Mouse (Mus musculus) liver, embryonic 14.5 days (tissue): ENCODE measurements at regions not wholly inside any gene's neighbourhood (a gene's known extent, or its start where the extent isn't known, plus 50 kb on each side); places are given as distances from the start of the nearest gene placed in this dataset.

Experiments
- ATAC-seq: fragments of 200-750 bp; cut with Nextera tagmentation; 2 replicates; pipeline ENCODE4 v1.8.0; 2017; ENCODE audit warnings: moderate number of reproducible peaks, mild to moderate bottlenecking, moderate library complexity; ENCODE audit not compliant: insufficient read depth
- DNase-seq, 3 experiments: peaks; one replicate each; pipeline ENCODE4 v3.0.0-alpha.2; 2012 to 2013; ENCODE audit warnings: low read depth in 3 of 3, low spot score in 3 of 3
- H3K27ac ChIP-seq: fragments of 300-500 bp; sonication (generic); 2 replicates; pipeline ENCODE4 v1.5.1; 2014; ENCODE audit warnings: moderate library complexity, mild to moderate bottlenecking, control low read depth, inconsistent platforms
- H3K27me3 ChIP-seq: fragments of 300-500 bp; sonication (generic); 2 replicates; pipeline ENCODE4 v1.6.1; 2014; ENCODE audit warnings: mild to moderate bottlenecking, low read length, moderate library complexity; ENCODE audit not compliant: control insufficient read depth, insufficient read depth
- H3K36me3 ChIP-seq: fragments of 300-500 bp; sonication (generic); replicated peaks from 2 replicates; pipeline ENCODE4 v1.6.1; 2014; ENCODE audit warnings: low read depth; ENCODE audit not compliant: control insufficient read depth, insufficient read depth
- H3K4me1 ChIP-seq, 2 experiments: fragments of 200-500 bp in 1 of 2; fragments of 300-500 bp in 1 of 2; sonication (generic) in 1 of 2; replicated peaks; 2 replicates each; pipeline ENCODE4 v1.6.1; 2012 to 2014; ENCODE audit warnings: antibody characterized with exemption in 1 of 2, inconsistent platforms in 1 of 2, low read length in 1 of 2; ENCODE audit not compliant: control insufficient read depth in 2 of 2, insufficient read depth in 2 of 2
- H3K4me2 ChIP-seq: fragments of 300-500 bp; sonication (generic); 2 replicates; pipeline ENCODE4 v1.6.1; 2014; ENCODE audit warnings: low read depth, mild to moderate bottlenecking, control low read depth, moderate library complexity
- H3K4me3 ChIP-seq, 2 experiments: fragments of 200-500 bp in 1 of 2; fragments of 300-500 bp in 1 of 2; sonication (generic) in 1 of 2; 2 replicates each; pipeline ENCODE4 v1.5.1; 2012 to 2014; ENCODE audit warnings: low read depth in 2 of 2, low read length in 2 of 2, mild to moderate bottlenecking in 2 of 2, control low read depth in 1 of 2, inconsistent platforms in 1 of 2, moderate library complexity in 1 of 2; ENCODE audit not compliant: insufficient read depth in 1 of 2
- H3K9ac ChIP-seq: fragments of 300-500 bp; sonication (generic); replicated peaks from 2 replicates; pipeline ENCODE4 v1.6.1; 2014; ENCODE audit warnings: mild to moderate bottlenecking, control low read depth, moderate library complexity
- H3K9me3 ChIP-seq: fragments of 300-500 bp; sonication (generic); 2 replicates; pipeline ENCODE4 v1.6.1; 2016; ENCODE audit warnings: low read length, mixed read lengths; ENCODE audit not compliant: control insufficient read depth
- CTCF ChIP-seq: IDR thresholded peaks from 2 replicates; pipeline ENCODE4 v1.5.1; 2016; ENCODE audit warnings: antibody characterized with exemption, low read depth, control low read depth
- EP300 ChIP-seq: IDR thresholded peaks from 2 replicates; pipeline ENCODE4 v1.6.1; 2016; ENCODE audit warnings: antibody characterized with exemption, low read depth
- WGBS: fragments of 180-500 bp; shearing (Covaris S2); extraction: QIAGEN DNeasy Blood & Tissue Kit; methylation state at CpG from one replicate; pipeline ENCODE4 v1.1.7; 2014; ENCODE audit not compliant: insufficient replicate concordance; 5-methylcytosine and 5-hydroxymethylcytosine counted together

DNA sequence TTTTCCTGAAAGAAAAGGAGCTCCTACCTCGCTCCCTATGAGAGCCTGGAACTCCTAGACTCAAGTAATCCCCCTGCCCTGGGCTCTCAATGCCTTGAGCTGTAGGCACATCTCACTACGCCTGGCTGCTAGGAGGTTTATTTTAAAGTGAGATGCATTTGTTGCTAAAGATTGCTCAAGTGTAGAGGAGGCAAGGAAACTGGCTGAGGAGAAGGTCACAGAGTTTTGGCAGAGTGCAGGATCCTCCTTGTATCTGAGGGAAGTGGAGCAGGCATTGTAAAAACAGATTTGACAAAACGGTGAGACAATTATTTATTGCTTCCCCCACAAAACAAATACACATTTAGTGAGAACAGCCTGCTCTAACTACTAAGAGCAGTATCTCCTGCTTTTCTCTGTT, 228.7 kb downstream of the Gm5426 start:
- Histone ChIP-seq H3K4me2 (no peak overlapping the region), H3K9me3 (no peaks in the 10 kb centered on the region), H3K9ac (no peak overlapping the region), H3K4me3 (no peak overlapping the region), H3K4me1 (0 out of 4 replicates have a peak, but pooled peaks cover 0 to 2% of the 10 kb centered on the region in 2 experiments), H3K27me3 (no peaks in the 10 kb centered on the region), H3K27ac (no peak overlapping the region), H3K36me3 (no peaks in the 10 kb centered on the region)
- TF ChIP-seq EP300, result no peak
- no peak for TF ChIP-seq CTCF
- ATAC-seq (no peak), DNase-seq (no peak)
- WGBS, result 39% methylated on average over 3 of the region's 3 CpGs

DNA sequence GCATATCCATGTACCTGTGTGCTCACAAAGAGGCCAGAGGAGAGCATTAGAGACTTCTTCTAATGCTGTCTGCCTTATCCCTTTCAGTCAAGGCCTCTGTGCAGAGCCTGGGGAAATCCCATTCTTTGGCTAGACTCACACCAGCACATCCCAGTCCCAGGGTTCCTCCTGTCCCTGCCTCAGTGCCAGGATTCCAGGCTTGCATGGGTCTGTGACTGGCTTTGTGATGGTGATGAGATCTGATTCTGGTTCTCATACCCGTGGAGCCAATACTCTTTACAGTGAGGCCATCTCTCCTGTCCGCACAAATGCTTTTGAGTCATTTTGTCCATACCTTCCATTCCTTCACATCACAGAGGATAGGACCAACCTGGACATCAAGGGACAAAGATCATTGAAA, 230.5 kb downstream of the Gm5426 start:
- no peak overlapping the region for H3K27ac ChIP-seq
- H3K9me3 ChIP-seq, result no peaks in the 10 kb centered on the region
- H3K27me3 ChIP-seq, result no peaks in the 10 kb centered on the region
- no peak overlapping the region for H3K4me2 ChIP-seq
- no peak overlapping the region for H3K4me3 ChIP-seq
- no peaks in the 10 kb centered on the region for H3K36me3 ChIP-seq
- no peak overlapping the region for H3K9ac ChIP-seq
- no peak for DNase-seq
- TF ChIP-seq CTCF, result no peak
- TF ChIP-seq EP300, result no peak
- 55% methylated on average over 2 of the region's 2 CpGs for WGBS
- ATAC-seq, result no peak
- H3K4me1 ChIP-seq, result 0 out of 4 replicates have a peak, but pooled peaks cover 0 to 2% of the 10 kb centered on the region in 2 experiments

DNA sequence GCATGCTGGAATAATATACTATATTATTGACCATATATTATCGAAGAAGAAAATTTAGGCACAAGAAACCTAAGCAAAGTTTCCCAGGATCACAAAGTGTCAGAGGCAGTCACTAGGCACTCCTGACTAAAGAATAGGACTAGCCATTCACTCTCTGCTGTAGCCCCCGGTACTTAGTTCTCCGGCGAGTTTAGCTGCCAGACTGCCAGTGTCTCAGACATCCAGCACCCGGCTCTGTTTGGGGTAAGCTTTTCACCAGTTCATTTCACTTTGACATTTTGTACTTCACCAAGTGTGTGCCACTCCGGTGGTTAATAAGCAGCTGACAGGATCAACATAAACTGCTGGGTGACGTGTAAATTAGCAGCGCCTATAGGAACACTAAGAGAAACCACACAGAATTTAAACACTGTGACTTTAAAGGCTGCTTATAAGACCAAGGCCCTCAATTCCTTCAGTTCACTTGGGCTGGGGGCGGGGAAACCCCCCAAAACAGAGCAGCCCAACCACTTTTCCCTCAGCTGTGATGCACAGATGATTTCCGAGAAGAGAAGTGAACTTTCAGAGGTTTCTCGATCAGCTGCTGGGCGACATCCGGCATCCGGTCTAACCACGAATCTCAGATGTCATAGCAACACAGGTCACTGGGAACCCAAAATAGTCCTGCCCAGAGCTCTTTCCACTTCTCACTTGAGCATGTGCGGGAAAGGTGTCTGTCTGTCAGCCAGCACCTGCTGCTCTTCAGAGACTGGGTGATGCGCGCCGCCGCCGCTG, 234.3 kb downstream of the Gm5426 start:
- DNase-seq (peak in 1 of 3 experiments; percentile 10), ATAC-seq (no peak)
- no peaks in the 10 kb centered on the region for H3K9me3 ChIP-seq
- no peaks in the 10 kb centered on the region for H3K27me3 ChIP-seq
- H3K4me3 ChIP-seq, result no peak overlapping the region
- TF ChIP-seq EP300, result no peak
- TF ChIP-seq CTCF, result no peak
- peaks cover 0 to 6% of the 10 kb centered on the region in 2 experiments; a peak in 1 of 4 replicates for H3K4me1 ChIP-seq
- WGBS, result 50% methylated on average over 21 of the region's 21 CpGs
- no peak overlapping the region for H3K9ac ChIP-seq
- no peak overlapping the region for H3K4me2 ChIP-seq
- no peak overlapping the region for H3K27ac ChIP-seq
- H3K36me3 ChIP-seq, result no peaks in the 10 kb centered on the region

DNA sequence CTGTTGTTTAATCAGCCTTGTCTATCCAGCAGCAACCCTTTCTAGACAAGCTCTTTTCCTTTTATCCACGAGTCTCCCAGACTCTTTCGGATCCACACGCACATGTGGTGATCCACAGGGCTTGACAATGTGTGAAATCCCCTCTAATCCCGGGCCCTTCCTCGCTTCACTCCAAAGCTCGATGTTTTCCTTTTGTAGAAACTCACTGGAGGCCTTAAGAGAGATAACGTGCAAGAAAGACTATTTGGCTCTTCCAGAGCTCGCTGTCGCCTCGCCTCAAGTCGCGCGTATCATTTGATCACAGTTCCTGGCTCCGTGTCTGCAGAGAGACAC, 234.9 kb downstream of the Gm5426 start:
- H3K9ac ChIP-seq, result no peak overlapping the region
- no peak for DNase-seq
- no peaks in the 10 kb centered on the region for H3K9me3 ChIP-seq
- peaks cover 0 to 6% of the 10 kb centered on the region in 2 experiments; a peak in 1 of 4 replicates for H3K4me1 ChIP-seq
- H3K4me2 ChIP-seq, result no peak overlapping the region
- no peak for TF ChIP-seq CTCF
- no peak for TF ChIP-seq EP300
- H3K4me3 ChIP-seq, result no peak overlapping the region
- H3K27me3 ChIP-seq, result no peaks in the 10 kb centered on the region
- H3K27ac ChIP-seq, result no peak overlapping the region
- WGBS, result 63% methylated on average over 14 of the region's 14 CpGs
- no peaks in the 10 kb centered on the region for H3K36me3 ChIP-seq
- no peak for ATAC-seq

DNA sequence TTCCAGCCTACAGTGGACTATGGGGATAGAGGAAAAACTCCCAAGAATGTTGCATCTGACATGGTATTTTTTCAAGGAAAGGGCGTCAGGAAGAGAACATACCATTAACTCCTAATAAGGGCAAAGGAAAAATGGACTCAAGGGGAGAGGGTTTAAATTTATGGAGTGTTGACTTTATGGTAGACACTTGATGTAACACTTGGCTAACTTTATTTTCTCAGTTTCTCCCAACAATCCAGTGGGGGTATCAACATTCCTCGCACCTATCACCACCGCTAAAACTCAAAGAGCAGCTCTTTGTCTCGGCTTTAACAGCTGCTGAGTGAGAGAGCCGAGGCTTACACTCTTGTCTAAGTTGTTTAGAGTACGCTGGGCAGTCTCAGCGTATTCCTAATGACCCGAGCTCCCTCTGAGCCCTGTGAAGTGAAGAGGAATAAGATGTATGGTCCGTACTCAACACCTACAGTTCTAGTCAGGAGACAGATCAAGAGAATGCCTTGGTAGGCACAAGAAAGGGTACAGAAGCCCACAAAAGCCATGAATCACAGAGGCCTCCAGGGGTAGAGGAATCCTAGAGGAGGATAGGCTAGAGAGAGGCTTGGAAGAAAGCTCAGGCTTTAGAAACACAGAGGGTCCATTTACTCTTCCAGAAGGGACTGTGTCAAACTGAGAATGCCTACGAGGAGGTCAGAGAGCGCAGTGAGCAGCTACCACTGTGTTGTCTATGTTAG, 236.4 kb downstream of the Gm5426 start:
- no peak overlapping the region for H3K27ac ChIP-seq
- WGBS, result 66% methylated on average over 11 of the region's 11 CpGs
- H3K27me3 ChIP-seq, result no peaks in the 10 kb centered on the region
- no peak overlapping the region for H3K4me2 ChIP-seq
- H3K4me3 ChIP-seq, result no peak overlapping the region
- H3K9ac ChIP-seq, result no peak overlapping the region
- ATAC-seq (no peak), DNase-seq (no peak)
- no peaks in the 10 kb centered on the region for H3K36me3 ChIP-seq
- H3K4me1 ChIP-seq, result peaks cover 0 to 6% of the 10 kb centered on the region in 2 experiments; a peak in 1 of 4 replicates
- no peaks in the 10 kb centered on the region for H3K9me3 ChIP-seq
- TF ChIP-seq CTCF, result no peak
- no peak for TF ChIP-seq EP300
